Mouse (Mus musculus) hindbrain, embryonic 12.5 days (tissue): ENCODE data around the gene Ppp2r2c. TPM values are rescaled to one million over a fixed set of nuclear protein-coding genes. Genes with fewer than 3 reads are reported as not detected.

Experiments used
- ATAC-seq: fragments of 200-750 bp; cut with Nextera tagmentation; 2 replicates; pipeline ENCODE4 v1.8.0; 2017; ENCODE audit warnings: moderate TSS enrichment; ENCODE audit not compliant: low FRiP score
- H3K27ac ChIP-seq: fragments of 300-500 bp; sonication (generic); 2 replicates; pipeline ENCODE4 v1.5.1; 2016; ENCODE audit warnings: mild to moderate bottlenecking
- H3K27me3 ChIP-seq: fragments of 300-500 bp; sonication (generic); 2 replicates; pipeline ENCODE4 v1.6.1; 2016; ENCODE audit warnings: mild to moderate bottlenecking
- H3K36me3 ChIP-seq: fragments of 300-500 bp; sonication (generic); 2 replicates; pipeline ENCODE4 v1.6.1; 2016; ENCODE audit warnings: mild to moderate bottlenecking
- H3K4me1 ChIP-seq: fragments of 300-500 bp; sonication (generic); 2 replicates; pipeline ENCODE4 v1.6.1; 2016
- H3K4me2 ChIP-seq: fragments of 300-500 bp; sonication (generic); replicated peaks from 2 replicates; pipeline ENCODE4 v1.6.1; 2016; ENCODE audit warnings: mild to moderate bottlenecking
- H3K4me3 ChIP-seq: fragments of 300-500 bp; sonication (generic); 2 replicates; pipeline ENCODE4 v1.5.1; 2016; ENCODE audit warnings: mild to moderate bottlenecking
- H3K9ac ChIP-seq: fragments of 300-500 bp; sonication (generic); 2 replicates; pipeline ENCODE4 v1.6.1; 2016; ENCODE audit warnings: mild to moderate bottlenecking, moderate library complexity
- H3K9me3 ChIP-seq: fragments of 300-500 bp; sonication (generic); replicated peaks from 2 replicates; pipeline ENCODE4 v1.6.1; 2016; ENCODE audit warnings: mild to moderate bottlenecking
- WGBS: fragments of 180-500 bp; shearing (Covaris S2); methylation state at CpG from one replicate; pipeline ENCODE4 v1.1.7; 2016; 5-methylcytosine and 5-hydroxymethylcytosine counted together
- polyA plus RNA-seq: library from polyadenylated mRNA; unstranded; fragments of >200 nt; fragmentation: Nextera tagmentation; extraction: Ambion mirVana; gene quantifications from 2 replicates; pipeline ENCODE4 v1.2.1, GENCODE M21; 2016

The Ppp2r2c gene
- polyA plus RNA-seq, 1 experiment from 2014 or later: 8.0 TPM

GRCm38 (mm10) chr5:36844490-36844889 lies 23.8 kb upstream of the Ppp2r2c start:
- Histone ChIP-seq H3K9me3 (peaks cover 3% of the 10 kb centered on the region; the same call in 1 of the 2 replicates), H3K4me1 (no peaks in the 10 kb centered on the region), H3K4me2 (no peak overlapping the region), H3K4me3 (no peak overlapping the region), H3K36me3 (no peaks in the 10 kb centered on the region), H3K27ac (peak overlapping the region; percentile 3), H3K27me3 (no peaks in the 10 kb centered on the region), H3K9ac (no peak overlapping the region)
- ATAC-seq: peak; percentile 67; the same call in 1 of the 2 replicates
- 73% methylated on average over 10 of the region's 10 CpGs for WGBS

- Histone ChIP-seq H3K27me3 (0 out of 2 replicates have a peak, but pooled peaks cover 3% of the 10 kb centered on the region), H3K9me3 (no peaks in the 10 kb centered on the region), H3K36me3 (no peaks in the 10 kb centered on the region), H3K9ac (no peak overlapping the region), H3K4me3 (no peak overlapping the region), H3K4me2 (no peak overlapping the region), H3K4me1 (peaks cover 7% of the 10 kb centered on the region), H3K27ac (no peak overlapping the region)
- no peak for ATAC-seq
- WGBS: 62% methylated on average over 4 of the region's 4 CpGs
Observed at GRCm38 (mm10) chr5:36851572-36851971, 16.7 kb upstream of the Ppp2r2c start.

- H3K27me3 ChIP-seq: peaks cover 3% of the 10 kb centered on the region; the same call in 1 of the 2 replicates
- peak; percentile 63; the same call in 1 of the 2 replicates for ATAC-seq
- 46% methylated on average over 3 of the region's 3 CpGs for WGBS
Observed at GRCm38 (mm10) chr5:36855180-36855579, 13.1 kb upstream of the Ppp2r2c start.

GRCm38 (mm10) chr5:36856529-36856928 lies 11.8 kb upstream of the Ppp2r2c start:
- WGBS: 93% methylated on average over 7 of the region's 7 CpGs
- H3K4me1 ChIP-seq: peaks cover 6% of the 10 kb centered on the region

More at GRCm38 (mm10) chr5:36855180-36855579, 13.1 kb upstream of the Ppp2r2c start:
- Histone ChIP-seq H3K9ac (no peak overlapping the region), H3K4me3 (no peak overlapping the region), H3K36me3 (no peaks in the 10 kb centered on the region), H3K9me3 (no peaks in the 10 kb centered on the region), H3K4me1 (peaks cover 7% of the 10 kb centered on the region), H3K4me2 (no peak overlapping the region), H3K27ac (no peak overlapping the region)

GRCm38 (mm10) chr5:36857546-36857945 lies 10.8 kb upstream of the Ppp2r2c start:
- ATAC-seq: no peak
- Histone ChIP-seq H3K9me3 (no peaks in the 10 kb centered on the region), H3K4me3 (no peak overlapping the region), H3K9ac (no peak overlapping the region), H3K36me3 (no peaks in the 10 kb centered on the region), H3K27me3 (peaks cover 3% of the 10 kb centered on the region; the same call in 1 of the 2 replicates), H3K27ac (no peak overlapping the region), H3K4me1 (no peaks in the 10 kb centered on the region), H3K4me2 (no peak overlapping the region)
- 82% methylated on average over 5 of the region's 5 CpGs for WGBS

More at GRCm38 (mm10) chr5:36856529-36856928, 11.8 kb upstream of the Ppp2r2c start:
- Histone ChIP-seq H3K9ac (no peak overlapping the region), H3K36me3 (no peaks in the 10 kb centered on the region), H3K4me2 (no peak overlapping the region), H3K27ac (no peak overlapping the region), H3K27me3 (peaks cover 3% of the 10 kb centered on the region; the same call in 1 of the 2 replicates), H3K9me3 (no peaks in the 10 kb centered on the region), H3K4me3 (no peak overlapping the region)
- no peak for ATAC-seq

- ATAC-seq: no peak
- H3K9me3 ChIP-seq: no peaks in the 10 kb centered on the region
- H3K27ac ChIP-seq: no peak overlapping the region
- H3K4me1 ChIP-seq: no peaks in the 10 kb centered on the region
- 95% methylated on average over 2 of the region's 2 CpGs for WGBS
- no peak overlapping the region for H3K9ac ChIP-seq
- H3K4me2 ChIP-seq: no peak overlapping the region
- peaks cover 32% of the 10 kb centered on the region for H3K27me3 ChIP-seq
- H3K36me3 ChIP-seq: no peaks in the 10 kb centered on the region
- no peak overlapping the region for H3K4me3 ChIP-seq
Observed at GRCm38 (mm10) chr5:36861084-36861483, 7.2 kb upstream of the Ppp2r2c start.

- ATAC-seq: no peak
- WGBS: 71% methylated on average over 7 of the region's 7 CpGs
Observed at GRCm38 (mm10) chr5:36866701-36867250, 1.5 kb upstream of the Ppp2r2c start.

GRCm38 (mm10) chr5:36867561-36867960 lies 752 bp upstream of the Ppp2r2c start:
- WGBS: 9% methylated on average over 6 of the region's 6 CpGs
- no peak overlapping the region for H3K4me3 ChIP-seq
- H3K4me2 ChIP-seq: peak overlapping the region; percentile 85; the same call in 1 of the 2 replicates
- ATAC-seq: 0 out of 2 replicates have a peak, but pooled peaks have one; percentile 6
- no peaks in the 10 kb centered on the region for H3K36me3 ChIP-seq
- no peak overlapping the region; the same call in 1 of the 2 replicates for H3K9ac ChIP-seq
- no peaks in the 10 kb centered on the region for H3K9me3 ChIP-seq
- H3K27me3 ChIP-seq: peaks cover 95% of the 10 kb centered on the region
- H3K27ac ChIP-seq: no peak overlapping the region
- H3K4me1 ChIP-seq: peaks cover 16% of the 10 kb centered on the region

More at GRCm38 (mm10) chr5:36866701-36867250, 1.5 kb upstream of the Ppp2r2c start:
- H3K4me3 ChIP-seq: no peak overlapping the region
- no peaks in the 10 kb centered on the region for H3K36me3 ChIP-seq
- H3K4me1 ChIP-seq: peaks cover 16% of the 10 kb centered on the region
- no peak overlapping the region for H3K27ac ChIP-seq
- H3K9me3 ChIP-seq: no peaks in the 10 kb centered on the region
- H3K4me2 ChIP-seq: no peak overlapping the region
- H3K9ac ChIP-seq: no peak overlapping the region
- H3K27me3 ChIP-seq: peaks cover 88% of the 10 kb centered on the region

GRCm38 (mm10) chr5:36869186-36869577 lies 869 bp downstream of the Ppp2r2c start:
- H3K4me1 ChIP-seq: peaks cover 16% of the 10 kb centered on the region
- peak overlapping the region; percentile 74; the same call in 1 of the 2 replicates for H3K9ac ChIP-seq
- ATAC-seq: no peak; the same call in 1 of the 2 replicates
- H3K9me3 ChIP-seq: no peaks in the 10 kb centered on the region
- under 1% methylated on average over 7 of the region's 7 CpGs for WGBS
- H3K27ac ChIP-seq: no peak overlapping the region
- H3K4me3 ChIP-seq: peak overlapping the region; percentile 50
- H3K36me3 ChIP-seq: no peaks in the 10 kb centered on the region
- peaks cover 93% of the 10 kb centered on the region for H3K27me3 ChIP-seq
- peak overlapping the region; percentile 85 for H3K4me2 ChIP-seq

GRCm38 (mm10) chr5:36869578-36870236 lies 1.4 kb downstream of the Ppp2r2c start:
- peak overlapping the region; percentile 85 for H3K4me2 ChIP-seq
- ATAC-seq: peak; percentile 59
- under 1% methylated on average over 47 of the region's 56 CpGs for WGBS
- H3K27ac ChIP-seq: no peak overlapping the region; the same call in 1 of the 2 replicates
- no peaks in the 10 kb centered on the region for H3K36me3 ChIP-seq
- peaks cover 16% of the 10 kb centered on the region for H3K4me1 ChIP-seq
- peak overlapping the region; percentile 50 for H3K4me3 ChIP-seq
- H3K9ac ChIP-seq: peak overlapping the region; percentile 52
- no peaks in the 10 kb centered on the region for H3K9me3 ChIP-seq
- H3K27me3 ChIP-seq: peaks cover 88% of the 10 kb centered on the region

GRCm38 (mm10) chr5:36870916-36871315 lies 2.6 kb downstream of the Ppp2r2c start:
- H3K9ac ChIP-seq: no peak overlapping the region
- H3K27me3 ChIP-seq: peaks cover 76% of the 10 kb centered on the region
- no peaks in the 10 kb centered on the region for H3K9me3 ChIP-seq
- no peak for ATAC-seq
- H3K36me3 ChIP-seq: no peaks in the 10 kb centered on the region
- WGBS: 86% methylated on average over 6 of the region's 6 CpGs
- no peak overlapping the region for H3K27ac ChIP-seq
- H3K4me3 ChIP-seq: no peak overlapping the region
- peaks cover 16% of the 10 kb centered on the region for H3K4me1 ChIP-seq
- H3K4me2 ChIP-seq: no peak overlapping the region

GRCm38 (mm10) chr5:36875956-36876355 lies 7.6 kb downstream of the Ppp2r2c start:
- H3K27me3 ChIP-seq: peaks cover 32% of the 10 kb centered on the region
- WGBS: 87% methylated on average over 4 of the region's 4 CpGs

More at GRCm38 (mm10) chr5:36875956-36876355, 7.6 kb downstream of the Ppp2r2c start:
- 0 out of 2 replicates have a peak, but pooled peaks cover 3% of the 10 kb centered on the region for H3K4me1 ChIP-seq
- ATAC-seq: no peak
- H3K4me3 ChIP-seq: no peak overlapping the region
- no peak overlapping the region for H3K9ac ChIP-seq
- H3K27ac ChIP-seq: no peak overlapping the region
- no peaks in the 10 kb centered on the region for H3K9me3 ChIP-seq
- no peaks in the 10 kb centered on the region for H3K36me3 ChIP-seq
- no peak overlapping the region for H3K4me2 ChIP-seq
